Mouse (Mus musculus): Measurements from ENCODE around the gene Tmc6. TPM values are rescaled to one million over a fixed set of nuclear protein-coding genes. Genes with fewer than 3 reads are reported as not detected.

Tmc6 gene
- polyA plus RNA-seq, 1 experiment from 2014 or later = 24.5 TPM

DNA sequence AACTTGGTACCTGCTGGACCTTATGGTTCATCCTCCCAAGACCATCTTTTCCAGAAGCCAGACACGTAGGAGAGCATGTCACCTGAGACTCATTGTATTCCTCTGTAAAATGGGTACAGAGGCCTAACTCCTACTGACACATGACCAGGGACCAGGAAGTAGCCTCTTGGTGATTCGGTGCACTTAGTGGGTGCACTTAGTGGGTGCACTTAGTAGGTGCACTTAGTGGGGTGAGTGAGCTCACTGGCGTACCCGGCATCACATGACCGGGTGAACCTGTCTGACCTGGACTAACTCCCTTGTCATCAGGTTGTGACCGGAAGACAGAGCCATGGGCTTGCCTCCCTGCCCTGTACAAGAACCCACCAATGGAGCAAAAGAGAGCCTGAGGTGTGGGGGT is 24.8 kb upstream of the Tmc6 start:
- WGBS = 93% methylated on average over 6 of the region's 6 CpGs
- H3K9ac ChIP-seq = no peak overlapping the region
- H3K27me3 ChIP-seq = no peaks in the 10 kb centered on the region
- no peak overlapping the region for H3K27ac ChIP-seq
- no peak for ATAC-seq (ENCODE audit: insufficient number of reproducible peaks, low FRiP score, low TSS enrichment, low read depth)
- no peak overlapping the region for H3K4me2 ChIP-seq
- peaks cover 24% of the 10 kb centered on the region for H3K4me1 ChIP-seq
- H3K4me3 ChIP-seq = no peak overlapping the region
- H3K9me3 ChIP-seq = no peaks in the 10 kb centered on the region
- no peaks in the 10 kb centered on the region for H3K36me3 ChIP-seq

DNA sequence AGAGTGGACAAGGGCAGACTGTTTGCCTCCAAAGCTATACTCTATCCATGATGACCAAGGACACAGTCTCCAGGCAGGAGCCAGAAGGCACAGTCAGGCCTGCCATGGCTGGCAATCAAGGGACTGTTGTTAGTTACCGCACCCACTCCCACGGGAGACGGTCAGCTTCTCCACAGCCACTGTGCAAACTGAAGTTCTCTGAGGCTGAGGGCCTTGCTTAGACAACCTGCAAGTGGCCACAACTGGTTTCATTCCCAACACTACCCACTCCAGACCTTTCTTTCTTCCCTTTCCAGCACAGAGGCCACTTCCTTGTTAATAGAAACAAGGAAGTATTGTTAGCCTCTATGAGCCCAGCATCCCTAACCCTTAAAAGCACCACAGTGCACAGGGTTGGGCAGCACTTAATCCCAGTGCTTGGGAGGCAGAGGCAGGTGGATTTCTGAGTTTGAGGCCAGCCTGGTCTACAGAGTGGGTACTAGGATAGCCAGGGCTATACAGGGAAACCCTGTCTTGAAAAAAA is 21.2 kb upstream of the Tmc6 start:
- ATAC-seq (ENCODE audit: insufficient number of reproducible peaks, low FRiP score, low TSS enrichment, low read depth) = no peak
- no peaks in the 10 kb centered on the region for H3K27me3 ChIP-seq
- H3K9ac ChIP-seq = no peak overlapping the region
- no peak overlapping the region for H3K4me3 ChIP-seq
- H3K4me1 ChIP-seq = peaks cover 2% of the 10 kb centered on the region; the same call in 1 of the 2 replicates
- no peaks in the 10 kb centered on the region for H3K36me3 ChIP-seq
- no peak overlapping the region for H3K4me2 ChIP-seq
- WGBS = 94% methylated on average over 3 of the region's 3 CpGs
- no peak overlapping the region for H3K27ac ChIP-seq
- H3K9me3 ChIP-seq = no peaks in the 10 kb centered on the region

DNA sequence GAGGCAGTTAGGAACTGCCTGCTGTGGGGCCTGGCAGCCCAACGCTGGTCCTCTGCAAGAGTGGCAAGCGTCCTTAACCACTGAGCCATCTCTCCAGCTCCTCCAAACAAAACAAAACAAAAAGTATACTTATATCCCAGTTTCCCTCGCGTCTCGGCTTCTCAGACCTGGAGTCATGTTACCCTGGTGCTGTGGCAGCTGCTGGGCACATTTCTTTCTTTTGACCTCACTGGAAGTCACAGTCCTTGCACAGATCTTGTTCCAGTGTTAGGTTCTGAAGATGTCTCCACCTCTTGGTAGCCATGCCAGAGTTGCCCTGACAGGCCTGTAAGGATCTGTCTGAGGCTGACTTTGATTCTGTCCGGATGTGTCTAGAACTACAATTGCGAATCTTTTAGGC is 19.7 kb upstream of the Tmc6 start:
- H3K27ac ChIP-seq = no peak overlapping the region
- H3K4me2 ChIP-seq = no peak overlapping the region
- no peak for ATAC-seq (ENCODE audit: insufficient number of reproducible peaks, low FRiP score, low TSS enrichment, low read depth)
- no peaks in the 10 kb centered on the region for H3K9me3 ChIP-seq
- no peak overlapping the region for H3K4me3 ChIP-seq
- H3K36me3 ChIP-seq = no peaks in the 10 kb centered on the region
- WGBS = 67% methylated on average over 7 of the region's 7 CpGs
- no peak overlapping the region for H3K9ac ChIP-seq
- H3K4me1 ChIP-seq = peaks cover 6% of the 10 kb centered on the region; the same call in 1 of the 2 replicates
- H3K27me3 ChIP-seq = no peaks in the 10 kb centered on the region

DNA sequence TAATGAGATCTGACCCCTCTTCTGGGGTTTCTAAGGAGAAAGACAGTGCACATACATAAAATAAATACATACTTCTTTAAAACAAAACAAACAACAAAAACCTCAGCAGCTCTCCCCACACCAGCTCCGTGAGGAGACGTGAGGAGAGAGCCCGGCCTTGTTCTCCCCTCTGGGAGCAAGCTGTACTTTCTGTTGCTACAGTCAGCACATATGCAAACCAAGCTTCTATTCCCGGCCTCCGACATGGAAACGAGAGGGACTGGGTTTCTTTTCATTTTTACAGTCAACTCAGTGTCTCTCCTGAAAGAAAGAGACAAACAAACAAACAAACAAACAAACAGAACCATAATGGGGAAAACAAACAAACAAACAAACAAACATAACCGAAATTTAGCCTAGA is 18.0 kb upstream of the Tmc6 start:
- no peak for ATAC-seq (ENCODE audit: insufficient number of reproducible peaks, low FRiP score, low TSS enrichment, low read depth)
- WGBS = 68% methylated on average over 7 of the region's 7 CpGs
- no peaks in the 10 kb centered on the region for H3K9me3 ChIP-seq
- H3K4me3 ChIP-seq = no peak overlapping the region
- peaks cover 6% of the 10 kb centered on the region; the same call in 1 of the 2 replicates for H3K4me1 ChIP-seq
- H3K27me3 ChIP-seq = no peaks in the 10 kb centered on the region
- H3K27ac ChIP-seq = no peak overlapping the region
- no peak overlapping the region for H3K4me2 ChIP-seq
- no peaks in the 10 kb centered on the region for H3K36me3 ChIP-seq
- no peak overlapping the region for H3K9ac ChIP-seq

DNA sequence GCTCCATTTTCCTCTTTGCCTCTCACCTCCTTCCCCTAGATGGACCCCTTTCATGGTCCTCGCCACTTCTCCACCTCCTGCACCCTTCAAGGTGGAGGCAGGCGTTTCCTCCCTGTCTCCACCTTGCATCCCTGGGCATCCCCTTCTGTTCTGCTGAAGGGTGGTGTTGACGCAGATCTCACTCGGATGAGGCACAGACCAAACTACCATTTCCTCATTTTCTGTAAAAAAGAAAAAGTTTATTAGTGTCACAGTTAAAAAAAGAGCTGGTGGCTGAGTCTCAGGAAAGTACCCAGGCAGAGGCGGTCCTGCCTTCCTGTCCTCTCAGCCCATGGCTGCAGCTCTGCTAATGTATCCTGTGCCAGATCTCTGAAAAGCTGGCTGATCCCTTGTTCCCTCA is 17.2 kb upstream of the Tmc6 start:
- H3K27ac ChIP-seq = no peak overlapping the region; the same call in 1 of the 2 replicates

DNA sequence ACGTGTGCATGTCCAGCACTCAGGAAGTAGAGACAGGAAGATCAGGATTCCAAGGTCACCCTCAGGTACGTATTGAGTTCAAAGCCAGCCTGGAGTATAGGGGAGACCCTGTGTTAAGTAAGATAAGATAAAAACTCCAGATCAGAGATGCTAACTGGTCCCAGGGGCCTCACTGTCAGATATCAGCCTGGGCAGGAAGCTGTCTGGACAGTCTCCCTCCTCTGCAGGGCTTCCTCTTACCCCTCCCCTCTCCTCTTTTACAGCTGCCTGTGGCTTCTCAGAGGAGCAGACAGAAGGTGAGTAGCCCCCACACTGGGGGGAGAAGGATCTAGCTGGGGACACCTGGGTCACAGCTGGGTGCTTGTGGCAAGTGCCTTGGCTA is 16.2 kb upstream of the Tmc6 start:
- Histone ChIP-seq H3K36me3 (no peaks in the 10 kb centered on the region), H3K9ac (no peak overlapping the region)

More for the DNA sequence above, 17.2 kb upstream of the Tmc6 start:
- Histone ChIP-seq H3K4me3 (no peak overlapping the region), H3K9ac (no peak overlapping the region), H3K4me1 (peaks cover 6% of the 10 kb centered on the region; the same call in 1 of the 2 replicates), H3K27me3 (no peaks in the 10 kb centered on the region), H3K4me2 (no peak overlapping the region), H3K36me3 (no peaks in the 10 kb centered on the region), H3K9me3 (no peaks in the 10 kb centered on the region)
- WGBS = 74% methylated on average over 5 of the region's 5 CpGs
- no peak for ATAC-seq (ENCODE audit: insufficient number of reproducible peaks, low FRiP score, low TSS enrichment, low read depth)

DNA sequence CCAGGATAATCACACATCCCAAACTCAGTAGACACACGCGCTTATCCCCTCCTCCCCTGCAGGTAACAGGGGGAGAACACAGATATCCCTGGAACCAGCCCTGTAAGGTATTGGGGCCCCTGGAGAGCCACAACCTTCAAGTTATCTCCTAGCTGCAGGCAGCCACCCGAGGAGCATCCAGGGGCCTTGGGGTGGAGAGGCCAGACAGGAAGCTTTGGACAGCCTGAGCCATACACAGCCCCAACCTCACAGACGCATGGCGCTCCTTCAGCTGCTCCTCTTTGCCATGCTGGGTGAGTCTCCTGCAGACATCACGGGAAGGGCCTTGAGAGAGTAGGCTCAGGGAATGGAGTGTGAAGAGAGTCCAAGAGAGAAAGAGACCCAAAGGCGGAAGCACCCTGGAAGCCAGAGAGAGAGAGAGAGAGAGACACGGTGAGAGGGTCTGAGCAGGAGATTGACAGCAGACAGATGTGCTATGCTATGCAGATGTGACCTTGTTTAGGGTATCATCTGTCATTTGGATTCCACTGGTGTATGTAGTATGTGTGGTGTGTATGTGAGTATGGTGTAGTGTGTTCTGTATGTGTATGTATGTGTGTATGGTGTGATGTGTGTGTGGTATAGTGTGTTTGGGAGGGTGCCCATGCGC is 15.6 kb upstream of the Tmc6 start, which contains the start of gene 6030468B19Rik:
TSS of gene 6030468B19Rik (plus strand) at position 150 of the 649 bp plus-strand sequence.
- Histone ChIP-seq H3K27ac (no peak within 1 kb of the TSS), H3K4me3 (no peak within 1 kb of the TSS), H3K4me1 (peaks cover 10% of the 10 kb centered on the region), H3K27me3 (no peaks in the 10 kb centered on the region), H3K4me2 (no peak within 1 kb of the TSS), H3K36me3 (no peaks in the 10 kb centered on the region), H3K9ac (no peak within 1 kb of the TSS), H3K9me3 (no peaks in the 10 kb centered on the region)
- ATAC-seq (ENCODE audit: insufficient number of reproducible peaks, low FRiP score, low TSS enrichment, low read depth) = no peak
- 59% methylated on average over 9 of the region's 9 CpGs for WGBS

More for the DNA sequence above, 16.2 kb upstream of the Tmc6 start:
- Histone ChIP-seq H3K27ac (no peak overlapping the region), H3K4me2 (no peak overlapping the region), H3K4me1 (peaks cover 7% of the 10 kb centered on the region), H3K4me3 (no peak overlapping the region), H3K9me3 (no peaks in the 10 kb centered on the region), H3K27me3 (no peaks in the 10 kb centered on the region)
- no peak for ATAC-seq (ENCODE audit: insufficient number of reproducible peaks, low FRiP score, low TSS enrichment, low read depth)
- WGBS = 27% methylated on average over 2 of the region's 2 CpGs

DNA sequence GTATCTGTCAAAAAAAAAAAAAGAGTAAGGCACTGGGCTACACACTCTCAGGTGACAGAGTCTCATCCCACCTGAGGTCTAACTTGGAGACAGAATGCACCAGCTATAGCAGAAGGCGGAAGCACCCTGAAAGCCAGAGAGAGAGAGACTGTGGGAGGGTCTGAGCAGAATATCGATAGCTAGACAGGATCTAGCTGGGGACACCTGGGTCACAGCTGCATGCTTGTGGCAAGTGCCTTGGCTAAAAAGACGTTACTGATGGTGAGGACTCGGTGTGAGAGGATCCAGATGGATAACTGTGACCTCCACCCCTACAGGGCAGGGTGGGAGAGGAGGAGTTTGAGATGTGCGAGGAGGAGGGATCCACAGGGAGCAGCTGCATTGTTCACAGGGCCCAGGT is 15.0 kb upstream of the Tmc6 start:
- Histone ChIP-seq H3K27ac (no peak overlapping the region), H3K4me2 (no peak overlapping the region), H3K9me3 (no peaks in the 10 kb centered on the region), H3K4me3 (no peak overlapping the region), H3K4me1 (peaks cover 17% of the 10 kb centered on the region), H3K27me3 (no peaks in the 10 kb centered on the region), H3K36me3 (no peaks in the 10 kb centered on the region), H3K9ac (no peak overlapping the region)
- ATAC-seq (ENCODE audit: insufficient number of reproducible peaks, low FRiP score, low TSS enrichment, low read depth) = no peak
- WGBS = 50% methylated on average over 5 of the region's 5 CpGs

DNA sequence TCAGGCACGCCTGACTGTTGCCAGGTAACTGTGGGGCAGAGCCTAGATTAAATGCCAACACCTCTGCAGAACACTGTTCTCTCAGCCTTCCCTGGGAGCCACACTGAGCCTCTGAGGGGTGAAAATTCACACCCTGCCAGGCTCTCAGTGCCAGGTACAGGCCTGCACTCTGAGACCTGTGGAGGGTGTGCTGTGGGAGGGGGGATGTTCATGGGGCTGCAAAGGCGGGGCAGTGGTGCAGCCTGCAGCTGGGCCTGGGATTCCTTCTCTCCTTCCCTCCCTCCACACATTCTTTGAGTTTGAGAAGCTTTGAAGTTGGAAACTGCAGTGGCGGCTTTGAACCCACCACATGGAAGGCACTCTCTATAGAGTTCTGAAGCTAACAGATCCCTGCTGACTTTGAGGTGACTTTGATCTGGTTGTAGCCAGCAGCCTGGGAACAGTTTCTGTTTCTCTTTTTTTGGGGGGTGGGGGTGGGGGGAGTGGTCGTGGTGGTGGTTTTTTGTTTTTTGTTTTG is 12.1 kb upstream of the Tmc6 start:
- no peak overlapping the region for H3K4me3 ChIP-seq
- H3K9ac ChIP-seq = no peak overlapping the region
- H3K4me1 ChIP-seq = peaks cover 30% of the 10 kb centered on the region
- H3K27me3 ChIP-seq = 0 out of 2 replicates have a peak, but pooled peaks cover 3% of the 10 kb centered on the region
- no peaks in the 10 kb centered on the region for H3K9me3 ChIP-seq
- H3K4me2 ChIP-seq = no peak overlapping the region
- ATAC-seq (ENCODE audit: insufficient number of reproducible peaks, low FRiP score, low TSS enrichment, low read depth) = no peak
- H3K36me3 ChIP-seq = no peaks in the 10 kb centered on the region
- WGBS = 28% methylated on average over 4 of the region's 4 CpGs
- no peak overlapping the region for H3K27ac ChIP-seq

DNA sequence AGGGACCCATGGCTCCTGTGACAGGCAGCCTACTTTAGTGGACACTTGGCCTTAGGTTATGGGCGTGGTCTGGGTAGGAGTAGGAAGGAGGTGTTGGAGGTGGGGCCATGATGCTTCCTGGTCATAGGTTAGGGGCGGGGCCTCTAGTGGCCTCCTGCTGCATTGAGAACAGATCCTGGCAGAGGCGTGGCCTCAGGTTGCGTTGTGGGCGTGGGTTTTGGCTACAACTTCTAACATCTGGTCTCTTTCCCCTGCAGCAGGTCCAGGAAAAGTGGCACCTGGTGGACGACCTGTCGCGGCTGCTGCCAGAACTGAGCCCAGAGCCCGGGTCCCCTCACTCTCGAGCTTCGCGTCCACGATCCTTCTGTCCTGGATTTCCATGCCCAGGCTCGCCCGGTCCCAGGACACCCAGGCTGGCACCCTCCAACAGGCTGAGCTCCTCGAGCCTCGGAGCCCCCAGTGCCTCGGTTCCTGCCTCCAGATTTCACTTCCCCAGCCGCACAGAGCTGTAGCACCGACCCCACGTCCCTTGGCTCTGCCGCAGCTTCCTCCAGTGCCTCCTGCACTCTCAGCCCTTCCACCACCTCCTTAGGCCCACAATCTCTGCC is 10.4 kb upstream of the Tmc6 start:
- H3K27ac ChIP-seq = no peak overlapping the region
- peak overlapping the region; percentile 44 for H3K4me2 ChIP-seq
- H3K27me3 ChIP-seq = 0 out of 2 replicates have a peak, but pooled peaks cover 3% of the 10 kb centered on the region
- peaks cover 24% of the 10 kb centered on the region for H3K4me1 ChIP-seq
- 6% methylated on average over 22 of the region's 22 CpGs for WGBS
- peak overlapping the region; percentile 8; the same call in 1 of the 2 replicates for H3K4me3 ChIP-seq
- H3K9me3 ChIP-seq = no peaks in the 10 kb centered on the region
- no peaks in the 10 kb centered on the region for H3K36me3 ChIP-seq
- no peak for ATAC-seq (ENCODE audit: insufficient number of reproducible peaks, low FRiP score, low TSS enrichment, low read depth)
- no peak overlapping the region for H3K9ac ChIP-seq

DNA sequence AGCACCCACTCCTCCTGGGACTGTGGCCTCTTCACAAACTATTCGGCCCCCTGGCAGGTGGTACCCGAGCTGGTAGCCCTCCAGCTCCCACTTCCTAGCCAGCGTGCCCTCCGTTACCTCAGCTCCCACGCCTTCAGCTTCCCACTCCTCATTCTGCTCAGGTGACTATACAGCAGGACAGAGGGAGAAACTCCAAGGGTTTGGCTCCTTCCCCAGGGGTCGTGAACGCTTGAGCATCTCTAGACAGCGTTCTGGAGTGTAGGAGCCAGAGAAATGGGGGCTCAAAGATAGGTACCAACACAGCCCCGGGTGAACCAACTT is 9.4 kb upstream of the Tmc6 start:
- ATAC-seq (ENCODE audit: insufficient number of reproducible peaks, low FRiP score, low TSS enrichment, low read depth) = no peak
- Histone ChIP-seq H3K4me2 (no peak overlapping the region), H3K9ac (no peak overlapping the region), H3K9me3 (no peaks in the 10 kb centered on the region), H3K27ac (no peak overlapping the region), H3K36me3 (no peaks in the 10 kb centered on the region), H3K27me3 (0 out of 2 replicates have a peak, but pooled peaks cover 3% of the 10 kb centered on the region), H3K4me3 (no peak overlapping the region), H3K4me1 (peaks cover 24% of the 10 kb centered on the region)
- 88% methylated on average over 9 of the region's 9 CpGs for WGBS

Data from limb, embryonic 15.5 days (tissue).